Mouse (Mus musculus): ENCODE results near the gene Zfp607a. TPM values are rescaled to one million over a fixed set of nuclear protein-coding genes. Genes with fewer than 3 reads are reported as not detected.

Gene Zfp607a
- polyA plus RNA-seq (2012; fragmentation: generic; extraction: Trizol), result 0.65 TPM

- peaks cover 4% of the 10 kb centered on the region for H3K36me3 ChIP-seq (ENCODE audit: control insufficient read depth, insufficient read depth)
- no peaks in the 10 kb centered on the region for H3K27me3 ChIP-seq (ENCODE audit: control insufficient read depth, insufficient read depth, insufficient read length)
- no peak within 1 kb of the TSS for H3ac ChIP-seq (ENCODE audit: control insufficient read depth, insufficient read length)
- TF ChIP-seq TCF12 (IDR thresholded peaks at IDR 0.05; ENCODE audit: insufficient read depth, poor library complexity, severe bottlenecking), result no peak
- TF ChIP-seq CEBPB (IDR thresholded peaks at IDR 0.05; ENCODE audit: insufficient read depth, poor library complexity, severe bottlenecking), result no peak
- TF ChIP-seq SRF (IDR thresholded peaks at IDR 0.05; ENCODE audit: control insufficient read depth, insufficient read length, low read depth), result no peak
- no peak for TF ChIP-seq MAX (IDR thresholded peaks at IDR 0.05; ENCODE audit: low read depth)
- no peak for TF ChIP-seq POLR2AphosphoS2 (IDR thresholded peaks at IDR 0.05; ENCODE audit: insufficient read length, low read depth)
- TF ChIP-seq USF1 (IDR thresholded peaks at IDR 0.05; ENCODE audit: low read depth), result no peak
- TF ChIP-seq TCF3 (IDR thresholded peaks at IDR 0.05; ENCODE audit: insufficient read length, low read depth), result no peak
- TF ChIP-seq POLR2A (IDR thresholded peaks at IDR 0.05; ENCODE audit: insufficient read length, low read depth), result no peak
- no peak for TF ChIP-seq MYOG (IDR thresholded peaks at IDR 0.05; ENCODE audit: control insufficient read depth in 1 of 3, insufficient read depth in 1 of 3, insufficient read length in 2 of 3, low read depth in 2 of 3)
- TF ChIP-seq E2F4 (IDR thresholded peaks at IDR 0.05; ENCODE audit: insufficient read depth), result no peak
- no peak for TF ChIP-seq MYOD1 (IDR thresholded peaks at IDR 0.05; ENCODE audit: control insufficient read depth in 1 of 3, insufficient read length in 2 of 3, low read depth in 2 of 3)
- H3K4me2 ChIP-seq (ENCODE audit: low read depth), result no peak within 1 kb of the TSS
- H3K4me3 ChIP-seq, result no peak within 1 kb of the TSS
- H3K79me2 ChIP-seq (ENCODE audit: control insufficient read depth, insufficient read depth), result no peaks in the 10 kb centered on the region
Measured at GRCm38 (mm10) chr7:27857227-27857626, at the start of gene Zfp607a. TSS of gene Zfp607a (plus strand) at chr7:27857527.

- TF ChIP-seq TCF12 (IDR thresholded peaks at IDR 0.05; ENCODE audit: insufficient read depth, poor library complexity, severe bottlenecking) (no peak), CEBPB (IDR thresholded peaks at IDR 0.05; ENCODE audit: insufficient read depth, poor library complexity, severe bottlenecking) (no peak), SRF (IDR thresholded peaks at IDR 0.05; ENCODE audit: control insufficient read depth, insufficient read length, low read depth) (no peak), TCF3 (IDR thresholded peaks at IDR 0.05; ENCODE audit: insufficient read length, low read depth) (no peak), MAX (IDR thresholded peaks at IDR 0.05; ENCODE audit: low read depth) (no peak), USF1 (IDR thresholded peaks at IDR 0.05; ENCODE audit: low read depth) (no peak), POLR2A (IDR thresholded peaks at IDR 0.05; ENCODE audit: insufficient read length, low read depth) (no peak), REST (IDR thresholded peaks at IDR 0.05; ENCODE audit: insufficient read depth, insufficient read length) (no peak), E2F4 (IDR thresholded peaks at IDR 0.05; ENCODE audit: insufficient read depth) (no peak), MYOD1 (IDR thresholded peaks at IDR 0.05; ENCODE audit: control insufficient read depth in 1 of 3, insufficient read length in 2 of 3, low read depth in 2 of 3) (no peak), POLR2AphosphoS2 (IDR thresholded peaks at IDR 0.05; ENCODE audit: insufficient read length, low read depth) (no peak), MYOG (IDR thresholded peaks at IDR 0.05; ENCODE audit: control insufficient read depth in 1 of 3, insufficient read depth in 1 of 3, insufficient read length in 2 of 3, low read depth in 2 of 3) (no peak)
- H3K36me3 ChIP-seq (ENCODE audit: control insufficient read depth, insufficient read depth), result peaks cover 14% of the 10 kb centered on the region
- H3K27me3 ChIP-seq (ENCODE audit: control insufficient read depth, insufficient read depth, insufficient read length), result no peaks in the 10 kb centered on the region
Measured at GRCm38 (mm10) chr7:27818526-27819110, 38.7 kb upstream of the Zfp607a start.

GRCm38 (mm10) chr7:27822611-27823010, 34.7 kb upstream of the Zfp607a start:
- TF ChIP-seq POLR2AphosphoS2 (IDR thresholded peaks at IDR 0.05; ENCODE audit: insufficient read length, low read depth), result no peak
- TF ChIP-seq USF1 (IDR thresholded peaks at IDR 0.05; ENCODE audit: low read depth), result no peak
- TF ChIP-seq CEBPB (IDR thresholded peaks at IDR 0.05; ENCODE audit: insufficient read depth, poor library complexity, severe bottlenecking), result no peak
- TF ChIP-seq MAX (IDR thresholded peaks at IDR 0.05; ENCODE audit: low read depth), result no peak
- no peak for TF ChIP-seq E2F4 (IDR thresholded peaks at IDR 0.05; ENCODE audit: insufficient read depth)
- TF ChIP-seq SRF (IDR thresholded peaks at IDR 0.05; ENCODE audit: control insufficient read depth, insufficient read length, low read depth), result no peak
- TF ChIP-seq TCF3 (IDR thresholded peaks at IDR 0.05; ENCODE audit: insufficient read length, low read depth), result no peak
- no peak for TF ChIP-seq TCF12 (IDR thresholded peaks at IDR 0.05; ENCODE audit: insufficient read depth, poor library complexity, severe bottlenecking)
- TF ChIP-seq MYOG (IDR thresholded peaks at IDR 0.05; ENCODE audit: control insufficient read depth in 1 of 3, insufficient read depth in 1 of 3, insufficient read length in 2 of 3, low read depth in 2 of 3), result no peak
- TF ChIP-seq REST (IDR thresholded peaks at IDR 0.05; ENCODE audit: insufficient read depth, insufficient read length), result no peak
- TF ChIP-seq MYOD1 (IDR thresholded peaks at IDR 0.05; ENCODE audit: control insufficient read depth in 1 of 3, insufficient read length in 2 of 3, low read depth in 2 of 3), result no peak
- TF ChIP-seq POLR2A (IDR thresholded peaks at IDR 0.05; ENCODE audit: insufficient read length, low read depth), result no peak
- H3ac ChIP-seq (ENCODE audit: control insufficient read depth, insufficient read length), result no peak overlapping the region

More at GRCm38 (mm10) chr7:27818526-27819110, 38.7 kb upstream of the Zfp607a start:
- H3K79me2 ChIP-seq (ENCODE audit: control insufficient read depth, insufficient read depth), result no peaks in the 10 kb centered on the region
- H3K4me2 ChIP-seq (ENCODE audit: low read depth), result no peak overlapping the region
- no peak overlapping the region for H3K4me3 ChIP-seq
- no peak overlapping the region for H3ac ChIP-seq (ENCODE audit: control insufficient read depth, insufficient read length)

GRCm38 (mm10) chr7:27834131-27834530, 23.2 kb upstream of the Zfp607a start:
- H3K27me3 ChIP-seq (ENCODE audit: control insufficient read depth, insufficient read depth, insufficient read length), result no peaks in the 10 kb centered on the region
- no peak overlapping the region for H3K4me2 ChIP-seq (ENCODE audit: low read depth)
- no peak overlapping the region for H3K4me3 ChIP-seq
- H3ac ChIP-seq (ENCODE audit: control insufficient read depth, insufficient read length), result no peak overlapping the region
- H3K36me3 ChIP-seq (ENCODE audit: control insufficient read depth, insufficient read depth), result no peaks in the 10 kb centered on the region
- TF ChIP-seq MAX (IDR thresholded peaks at IDR 0.05; ENCODE audit: low read depth) (no peak), TCF12 (IDR thresholded peaks at IDR 0.05; ENCODE audit: insufficient read depth, poor library complexity, severe bottlenecking) (no peak), REST (IDR thresholded peaks at IDR 0.05; ENCODE audit: insufficient read depth, insufficient read length) (no peak), E2F4 (IDR thresholded peaks at IDR 0.05; ENCODE audit: insufficient read depth) (no peak), TCF3 (IDR thresholded peaks at IDR 0.05; ENCODE audit: insufficient read length, low read depth) (no peak), SRF (IDR thresholded peaks at IDR 0.05; ENCODE audit: control insufficient read depth, insufficient read length, low read depth) (no peak), CEBPB (IDR thresholded peaks at IDR 0.05; ENCODE audit: insufficient read depth, poor library complexity, severe bottlenecking) (no peak), POLR2AphosphoS2 (IDR thresholded peaks at IDR 0.05; ENCODE audit: insufficient read length, low read depth) (no peak), USF1 (IDR thresholded peaks at IDR 0.05; ENCODE audit: low read depth) (no peak), POLR2A (IDR thresholded peaks at IDR 0.05; ENCODE audit: insufficient read length, low read depth) (no peak), MYOD1 (IDR thresholded peaks at IDR 0.05; ENCODE audit: control insufficient read depth in 1 of 3, insufficient read length in 2 of 3, low read depth in 2 of 3) (no peak), MYOG (IDR thresholded peaks at IDR 0.05; ENCODE audit: control insufficient read depth in 1 of 3, insufficient read depth in 1 of 3, insufficient read length in 2 of 3, low read depth in 2 of 3) (no peak)
- no peaks in the 10 kb centered on the region for H3K79me2 ChIP-seq (ENCODE audit: control insufficient read depth, insufficient read depth)

More at GRCm38 (mm10) chr7:27822611-27823010, 34.7 kb upstream of the Zfp607a start:
- H3K36me3 ChIP-seq (ENCODE audit: control insufficient read depth, insufficient read depth), result peaks cover 4% of the 10 kb centered on the region
- H3K79me2 ChIP-seq (ENCODE audit: control insufficient read depth, insufficient read depth), result no peaks in the 10 kb centered on the region
- H3K4me3 ChIP-seq, result no peak overlapping the region
- no peak overlapping the region for H3K4me2 ChIP-seq (ENCODE audit: low read depth)
- H3K27me3 ChIP-seq (ENCODE audit: control insufficient read depth, insufficient read depth, insufficient read length), result no peaks in the 10 kb centered on the region

Data from myocyte (in vitro differentiated cells).